Mouse (Mus musculus): ENCODE results near the gene Glyatl3. TPM values are rescaled to one million over a fixed set of nuclear protein-coding genes. Genes with fewer than 3 reads are reported as not detected.

Glyatl3 gene
- polyA plus RNA-seq (2014; fragmentation: Illumina TruSeq; extraction: RNeasy Lipid Tissue Mini Kit (QIAGEN cat#74804); ENCODE audit: low read depth, low replicate concordance), result not detected

DNA sequence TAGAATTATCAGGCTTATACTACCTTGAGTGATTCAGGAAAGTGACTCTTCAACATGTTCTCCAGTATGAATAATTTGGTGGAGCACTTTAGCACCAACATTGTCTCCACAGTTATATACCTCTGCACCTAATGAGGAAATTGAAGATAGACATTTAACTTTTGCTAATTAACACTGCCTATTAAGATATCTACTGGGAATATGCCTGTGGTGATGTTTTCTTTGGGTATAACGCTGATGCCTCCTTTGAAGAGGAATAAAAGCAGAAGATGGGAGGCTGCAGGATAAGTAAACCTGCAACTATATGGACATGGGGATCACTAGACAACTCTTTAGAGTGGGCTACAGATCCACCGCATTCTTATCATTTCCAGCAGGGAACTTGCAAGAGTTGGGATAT, at the start of gene Glyatl3:
TSS of gene Glyatl3 (minus strand) at position 101 of the 400 bp plus-strand sequence.

GRCm38 (mm10) chr17:40934420-40935231, 20.5 kb upstream of the Glyatl3 start, which contains the start of the genes Mut and Cenpq:
TSS of gene Mut (plus strand) at chr17:40934685.
TSS of gene Cenpq (minus strand) at chr17:40935047.

DNA sequence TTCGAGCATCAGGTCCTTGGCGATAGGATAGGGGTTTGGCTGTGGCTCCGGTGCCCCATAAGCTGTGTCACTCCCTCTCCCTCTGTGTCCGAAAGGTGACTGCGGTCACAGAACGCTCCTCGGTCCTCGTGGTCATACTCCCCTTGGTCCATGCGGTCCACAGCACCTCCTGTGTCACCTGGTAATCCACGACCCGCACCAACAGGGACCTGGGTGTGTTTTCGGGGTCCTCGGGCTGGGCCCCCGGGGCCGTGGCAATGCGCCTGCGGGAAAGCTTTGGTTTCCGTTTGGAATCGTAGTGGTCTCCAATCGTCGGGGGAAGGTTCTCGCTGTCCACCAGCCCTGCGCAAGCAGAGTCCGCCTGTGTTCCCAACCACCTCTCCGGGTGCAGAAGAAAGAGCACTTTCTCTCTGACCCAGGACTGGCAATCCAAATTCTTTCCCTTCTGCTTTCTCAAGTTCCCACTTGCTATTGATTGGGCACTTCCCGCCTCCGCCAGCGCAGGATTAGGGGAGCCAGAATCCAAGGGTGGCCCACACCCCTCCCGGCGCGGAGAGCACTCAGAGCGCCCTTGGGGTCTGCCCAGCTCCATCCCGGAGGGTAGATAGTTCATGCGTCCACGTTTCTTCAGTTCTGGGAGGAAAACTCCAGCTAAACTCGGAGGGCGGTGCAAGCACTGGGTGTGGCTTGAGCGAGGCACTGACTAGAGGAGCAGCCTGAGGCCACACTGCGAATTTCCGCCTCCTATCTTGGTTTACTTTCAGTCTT, 34.0 kb downstream of the Glyatl3 start, which contains the start of gene 9130008F23Rik:
TSS of gene 9130008F23Rik (minus strand) at position 636 of the 768 bp plus-strand sequence.

Other genes starting within 250 kb of the Glyatl3 start
- not detected for gene Esp1, start 187.2 kb downstream of the Glyatl3 start, polyA plus RNA-seq (2014; fragmentation: Illumina TruSeq; extraction: RNeasy Lipid Tissue Mini Kit (QIAGEN cat#74804); ENCODE audit: low read depth, low replicate concordance)
- 1.7 TPM for gene Crisp2, start 107.3 kb downstream of the Glyatl3 start, polyA plus RNA-seq (2014; fragmentation: Illumina TruSeq; extraction: RNeasy Lipid Tissue Mini Kit (QIAGEN cat#74804); ENCODE audit: low read depth, low replicate concordance)
- not detected for gene Rhag, start 103.2 kb downstream of the Glyatl3 start, polyA plus RNA-seq (2014; fragmentation: Illumina TruSeq; extraction: RNeasy Lipid Tissue Mini Kit (QIAGEN cat#74804); ENCODE audit: low read depth, low replicate concordance)
- 4.9 TPM for gene 9130008F23Rik, start 33.8 kb downstream of the Glyatl3 start, polyA plus RNA-seq (2014; fragmentation: Illumina TruSeq; extraction: RNeasy Lipid Tissue Mini Kit (QIAGEN cat#74804); ENCODE audit: low read depth, low replicate concordance)
- 380 TPM for gene Mut, start 20.3 kb upstream of the Glyatl3 start, polyA plus RNA-seq (2014; fragmentation: Illumina TruSeq; extraction: RNeasy Lipid Tissue Mini Kit (QIAGEN cat#74804); ENCODE audit: low read depth, low replicate concordance)
- 13.2 TPM for gene Cenpq, start 20.7 kb upstream of the Glyatl3 start, polyA plus RNA-seq (2014; fragmentation: Illumina TruSeq; extraction: RNeasy Lipid Tissue Mini Kit (QIAGEN cat#74804); ENCODE audit: low read depth, low replicate concordance)

All from kidney, adult 10 weeks (tissue).